Mouse (Mus musculus) liver, adult 2 months (tissue): ENCODE data around the gene Nck1. TPM values are rescaled to one million over a fixed set of nuclear protein-coding genes. Genes with fewer than 3 reads are reported as not detected.
A peak's percentile ranks its signal among the peaks of the same experiment; 100 is the strongest.

Experiments
- DNase-seq: peaks from one replicate; pipeline ENCODE4 v3.0.0-alpha.2; 2011; ENCODE audit warnings: low read depth, low spot score; ENCODE audit errors: extremely low read depth
- H3K27ac ChIP-seq: fragments of 200-500 bp; replicated peaks from 2 replicates; pipeline ENCODE4 v1.5.1; 2012; ENCODE audit warnings: low read depth, mild to moderate bottlenecking, control low read depth, inconsistent platforms, low read length; ENCODE audit not compliant: insufficient read depth
- H3K27me3 ChIP-seq: fragments of 200-500 bp; 2 replicates; pipeline ENCODE4 v1.6.1; 2012; ENCODE audit warnings: mild to moderate bottlenecking, moderate library complexity, low read length, inconsistent platforms; ENCODE audit not compliant: control insufficient read depth, insufficient read depth
- H3K36me3 ChIP-seq: fragments of 200-500 bp; 2 replicates; pipeline ENCODE4 v1.6.1; 2012; ENCODE audit warnings: low read length, inconsistent platforms; ENCODE audit not compliant: control insufficient read depth, insufficient read depth
- H3K4me1 ChIP-seq: fragments of 200-500 bp; 2 replicates; pipeline ENCODE4 v1.6.1; 2011; ENCODE audit warnings: low read length; ENCODE audit not compliant: control insufficient read depth, insufficient read depth
- H3K4me3 ChIP-seq: fragments of 200-500 bp; 2 replicates; pipeline ENCODE4 v1.5.1; 2011; ENCODE audit warnings: low read depth, mild to moderate bottlenecking, control low read depth, low read length, moderate library complexity; ENCODE audit not compliant: insufficient read depth
- H3K79me2 ChIP-seq: fragments of 200-500 bp; 2 replicates; pipeline ENCODE4 v1.6.1; 2012; ENCODE audit warnings: inconsistent platforms, mild to moderate bottlenecking, low read length, moderate library complexity; ENCODE audit not compliant: control insufficient read depth, insufficient read depth
- H3K9ac ChIP-seq: fragments of 200-500 bp; 2 replicates; pipeline ENCODE4 v1.6.1; 2012; ENCODE audit warnings: low read depth, mild to moderate bottlenecking, control low read depth, inconsistent platforms, low read length
- CTCF ChIP-seq: fragments of 200-500 bp; IDR thresholded peaks from 2 replicates; pipeline ENCODE4 v1.5.1; 2011; ENCODE audit warnings: low read depth, low read length, control low read depth
- POLR2A ChIP-seq: fragments of 200-500 bp; IDR thresholded peaks from 2 replicates; pipeline ENCODE4 v1.6.1; 2011; ENCODE audit warnings: low read length, control low read depth; ENCODE audit not compliant: insufficient read depth; ENCODE audit errors: extremely low read depth
- WGBS: fragments of 180-500 bp; shearing (Covaris S2); methylation state at CpG from one replicate; pipeline ENCODE4 v1.1.7; 2018; 5-methylcytosine and 5-hydroxymethylcytosine counted together
- polyA plus RNA-seq: library from polyadenylated mRNA; depleted of rRNA; stranded (reverse); fragments of >200 nt; gene quantifications from 2 replicates; pipeline ENCODE4 v1.2.3, GENCODE M21; 2012; rRNA removed
- total RNA-seq: library from RNA; depleted of rRNA; stranded (reverse); fragments of >200 nt; gene quantifications from 2 replicates; pipeline ENCODE4 v1.2.3, GENCODE M21; 2014; rRNA removed

Nck1 gene
- total and polyA plus RNA-seq, 2 experiments: 2.6 to 17.0 TPM

DNA sequence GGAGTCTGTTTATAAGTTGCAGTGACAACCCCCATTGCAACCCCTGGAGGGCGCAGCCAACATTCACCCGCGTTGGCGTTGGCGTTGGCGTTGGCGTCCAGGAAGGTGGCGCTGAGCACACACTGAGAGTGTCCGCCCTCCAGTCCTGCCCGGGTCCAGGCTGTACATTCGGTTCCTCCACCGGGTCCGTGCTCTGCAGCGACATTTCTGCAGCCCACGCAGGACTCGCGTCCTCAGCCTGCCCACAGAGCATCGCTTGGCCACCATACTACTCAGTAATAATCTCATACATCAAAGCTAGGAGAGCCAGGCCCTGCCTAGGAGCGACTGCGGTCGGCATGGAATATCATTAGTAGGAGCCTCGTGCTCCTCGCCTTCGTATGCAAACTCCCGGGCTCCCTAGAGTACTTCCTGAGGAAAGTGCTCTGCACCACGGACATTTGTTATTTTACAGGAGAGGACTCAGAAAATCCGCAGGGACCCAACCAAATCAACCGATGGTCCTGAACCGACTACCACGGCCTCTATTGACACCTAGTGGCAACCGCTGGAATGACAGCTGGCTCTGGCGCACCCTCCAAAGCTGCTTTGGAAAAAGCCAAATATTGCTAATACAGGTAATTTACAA, 99.8 kb downstream of the Nck1 start:
- Histone ChIP-seq H3K9ac (peak overlapping the region; percentile 10; the same call in 1 of the 2 replicates), H3K79me2 (no peaks in the 10 kb centered on the region), H3K27ac (no peak overlapping the region), H3K36me3 (no peaks in the 10 kb centered on the region), H3K4me1 (no peaks in the 10 kb centered on the region), H3K4me3 (peak overlapping the region; percentile 78), H3K27me3 (no peaks in the 10 kb centered on the region)
- DNase-seq: peak; percentile 30
- TF ChIP-seq CTCF (peak; percentile 89), POLR2A (no peak)
- 1% methylated on average over 32 of the region's 32 CpGs for WGBS

Other genes starting within 250 kb of the Nck1 start
- 0.40 and 0.83 TPM in 2 replicates for gene Il20rb, start 59.3 kb downstream of the Nck1 start, total RNA-seq
- gene Il20rb, start 59.3 kb downstream of the Nck1 start, polyA plus RNA-seq: 0.50 and 0.88 TPM in 2 replicates
- gene Slc35g2, start 25.0 kb upstream of the Nck1 start, total RNA-seq: 0.65 and 0.74 TPM in 2 replicates
- gene Slc35g2, start 25.0 kb upstream of the Nck1 start, polyA plus RNA-seq: 0.09 TPM in 1 of 2 replicates, not detected in the other
- 19.7 and 23.0 TPM in 2 replicates for gene Stag1, start 51.7 kb upstream of the Nck1 start, total RNA-seq
- gene Stag1, start 51.7 kb upstream of the Nck1 start, polyA plus RNA-seq: 1.4 and 1.9 TPM in 2 replicates